Mouse (Mus musculus) hindbrain, embryonic 14.5 days (tissue): ENCODE results near the gene Spout1. TPM values are rescaled to one million over a fixed set of nuclear protein-coding genes. Genes with fewer than 3 reads are reported as not detected.
A peak's percentile ranks its signal among the peaks of the same experiment; 100 is the strongest.
"Not testable (repeated sequence)": the region's sequence is repeated elsewhere in the genome, so short reads cannot be mapped to it uniquely, and the experiment has no call there.

ENCODE experiments used
- ATAC-seq: fragments of 200-750 bp; cut with Nextera tagmentation; 2 replicates; pipeline ENCODE4 v1.8.0; 2017; ENCODE audit warnings: moderate number of reproducible peaks, mild to moderate bottlenecking, moderate TSS enrichment, moderate library complexity; ENCODE audit not compliant: low FRiP score
- DNase-seq: peaks from one replicate; pipeline ENCODE4 v3.0.0-alpha.2; 2015; ENCODE audit warnings: low spot score
- H3K27ac ChIP-seq: fragments of 300-500 bp; sonication (generic); 2 replicates; pipeline ENCODE4 v1.5.1; 2014; ENCODE audit warnings: mild to moderate bottlenecking, moderate library complexity
- H3K27me3 ChIP-seq: fragments of 300-500 bp; sonication (generic); 2 replicates; pipeline ENCODE4 v1.6.1; 2014; ENCODE audit warnings: mild to moderate bottlenecking, low read length, mixed read lengths; ENCODE audit not compliant: control insufficient read depth, insufficient read depth
- H3K36me3 ChIP-seq: fragments of 300-500 bp; sonication (generic); replicated peaks from 2 replicates; pipeline ENCODE4 v1.6.1; 2014; ENCODE audit not compliant: control insufficient read depth, insufficient read depth
- H3K4me1 ChIP-seq: fragments of 300-500 bp; sonication (generic); replicated peaks from 2 replicates; pipeline ENCODE4 v1.6.1; 2014; ENCODE audit warnings: antibody characterized with exemption, low read length, mixed read lengths; ENCODE audit not compliant: control insufficient read depth, insufficient read depth
- H3K4me2 ChIP-seq: fragments of 300-500 bp; sonication (generic); replicated peaks from 2 replicates; pipeline ENCODE4 v1.6.1; 2014; ENCODE audit warnings: mild to moderate bottlenecking, moderate library complexity
- H3K4me3 ChIP-seq: fragments of 300-500 bp; sonication (generic); replicated peaks from 2 replicates; pipeline ENCODE4 v1.5.1; 2014; ENCODE audit warnings: mild to moderate bottlenecking, low read length
- H3K9ac ChIP-seq: fragments of 300-500 bp; sonication (generic); 2 replicates; pipeline ENCODE4 v1.6.1; 2014
- H3K9me3 ChIP-seq: fragments of 300-500 bp; sonication (generic); 2 replicates; pipeline ENCODE4 v1.6.1; 2016; ENCODE audit warnings: low read length; ENCODE audit not compliant: control insufficient read depth
- WGBS: fragments of 180-500 bp; shearing (Covaris S2); extraction: QIAGEN DNeasy Blood & Tissue Kit; methylation state at CpG from one replicate; pipeline ENCODE4 v1.1.7; 2014; 5-methylcytosine and 5-hydroxymethylcytosine counted together
- polyA plus RNA-seq: library from polyadenylated mRNA; unstranded; fragments of >200 nt; fragmentation: Nextera tagmentation; extraction: Ambion mirVana; gene quantifications from 2 replicates; pipeline ENCODE4 v1.2.1, GENCODE M21; 2014

Spout1 gene
- polyA plus RNA-seq, 1 experiment from 2014 or later: 55.4 TPM

DNA sequence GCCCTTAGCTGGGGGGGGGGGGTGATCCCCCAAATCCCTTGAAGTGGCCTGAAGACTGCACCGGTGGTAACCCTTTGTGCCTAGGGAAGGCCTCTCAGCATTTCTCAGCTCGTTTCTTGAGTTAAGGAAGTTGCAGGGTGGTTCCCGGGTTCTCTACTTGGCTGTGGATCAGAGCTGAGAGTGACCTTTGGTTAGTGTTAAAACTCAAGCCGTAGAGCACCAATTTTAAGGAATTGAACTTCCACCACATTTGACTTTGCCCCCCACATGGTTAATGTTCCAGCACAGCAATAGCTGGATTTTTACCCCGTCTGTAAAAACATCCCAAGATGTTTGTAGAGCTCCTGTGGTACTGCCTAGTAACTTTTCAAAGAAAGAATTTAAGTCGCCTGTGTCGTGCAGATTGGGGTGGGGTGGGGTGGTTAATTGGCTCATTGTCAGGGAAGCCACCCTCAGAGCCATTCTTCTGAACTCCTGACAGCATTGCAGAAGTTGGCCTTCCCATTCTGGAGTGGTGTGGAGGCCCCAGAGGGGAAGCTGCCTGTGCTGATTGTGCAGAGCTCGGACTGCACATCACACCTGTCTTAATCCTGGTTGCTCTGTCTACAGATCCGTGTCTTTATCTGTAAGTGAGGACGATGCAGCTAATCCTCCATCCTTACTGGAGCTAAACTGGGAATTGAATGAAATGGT, 43.2 kb downstream of the Spout1 start:
- Histone ChIP-seq H3K4me2 (peak overlapping the region; percentile 66), H3K27me3 (no peaks in the 10 kb centered on the region), H3K9ac (peak overlapping the region; percentile 82; the same call in 1 of the 2 replicates), H3K4me1 (peaks cover 14% of the 10 kb centered on the region; the same call in 1 of the 2 replicates), H3K36me3 (peaks cover 44% of the 10 kb centered on the region), H3K4me3 (peak overlapping the region; percentile 76), H3K9me3 (no peaks in the 10 kb centered on the region), H3K27ac (no peak overlapping the region)
- 49% methylated on average over 10 of the region's 10 CpGs for WGBS
- ATAC-seq: no peak
- DNase-seq: no peak

DNA sequence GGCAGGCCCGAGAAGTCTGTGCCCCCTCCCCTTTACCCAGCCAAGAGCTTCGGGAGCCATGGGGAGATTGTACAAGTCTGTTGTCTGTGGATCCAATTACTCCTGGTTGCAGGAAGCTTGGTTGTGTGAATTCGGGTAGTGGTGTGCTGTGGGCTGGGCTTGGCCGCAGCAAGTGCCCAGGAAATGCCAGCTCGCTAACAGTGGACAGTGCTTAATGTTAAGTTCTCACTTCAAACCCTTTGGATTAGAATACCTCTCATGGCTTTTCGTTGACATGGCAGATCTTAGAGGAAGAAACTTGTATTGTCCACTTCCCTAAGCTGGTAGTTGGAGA, 43.9 kb downstream of the Spout1 start:
- ATAC-seq (no peak), DNase-seq (no peak)
- H3K27ac ChIP-seq: peak overlapping the region; percentile 81; the same call in 1 of the 2 replicates
- peaks cover 14% of the 10 kb centered on the region; the same call in 1 of the 2 replicates for H3K4me1 ChIP-seq
- no peaks in the 10 kb centered on the region for H3K9me3 ChIP-seq
- peak overlapping the region; percentile 66 for H3K4me2 ChIP-seq
- peaks cover 39% of the 10 kb centered on the region for H3K36me3 ChIP-seq
- H3K4me3 ChIP-seq: peak overlapping the region; percentile 76
- H3K9ac ChIP-seq: peak overlapping the region; percentile 82
- H3K27me3 ChIP-seq: no peaks in the 10 kb centered on the region
- 27% methylated on average over 6 of the region's 6 CpGs for WGBS

DNA sequence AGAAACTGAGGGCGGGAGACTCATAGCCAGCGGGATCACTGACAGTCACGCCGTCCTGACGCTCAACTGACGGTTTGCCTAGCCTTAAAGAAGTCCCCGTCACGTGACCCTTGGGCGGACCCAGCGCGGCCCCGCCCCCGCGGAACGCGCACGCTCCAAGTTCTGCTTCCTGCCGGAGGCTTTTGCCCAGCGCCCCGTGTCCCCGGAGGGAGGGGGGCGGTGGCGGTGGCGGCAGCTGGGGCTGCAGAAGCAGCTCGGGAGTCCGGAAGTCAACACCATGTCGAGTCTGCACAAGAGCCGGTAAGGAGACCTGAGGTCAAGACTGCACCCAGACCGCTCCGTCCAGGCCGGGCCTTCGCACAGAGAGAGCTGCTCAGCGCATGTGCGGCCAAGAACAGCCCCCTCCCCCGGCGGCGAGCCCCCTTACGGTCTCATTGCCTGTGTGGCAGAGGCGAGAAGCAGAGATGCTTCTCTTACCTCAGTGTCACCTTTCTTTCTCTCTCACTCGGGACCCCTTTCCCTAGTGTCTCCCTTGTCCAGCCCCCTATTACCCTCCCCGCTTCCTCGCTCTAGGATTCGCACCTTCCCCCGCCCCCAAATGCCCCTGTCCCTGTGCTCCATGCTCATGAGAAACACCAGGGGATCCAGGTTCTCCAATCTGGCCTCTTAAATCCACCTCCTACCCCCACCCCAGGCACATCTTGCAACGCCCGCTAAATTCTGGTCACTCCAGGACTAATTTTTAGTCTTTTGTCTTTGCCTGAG, 44.5 kb downstream of the Spout1 start, which contains the start of gene Tbc1d13:
Tbc1d13 (plus strand) TSS at position 134 of the 765 bp plus-strand sequence.
- Histone ChIP-seq H3K4me2 (peak within 1 kb of the TSS; percentile 66), H3K4me1 (peaks cover 14% of the 10 kb centered on the region; the same call in 1 of the 2 replicates), H3K36me3 (peaks cover 36% of the 10 kb centered on the region), H3K4me3 (peak within 1 kb of the TSS; percentile 76), H3K9ac (peak within 1 kb of the TSS; percentile 82), H3K27ac (peak within 1 kb of the TSS; percentile 81), H3K9me3 (no peaks in the 10 kb centered on the region), H3K27me3 (no peaks in the 10 kb centered on the region)
- DNase-seq (peak; percentile 96), ATAC-seq (peak; percentile 94)
- WGBS: under 1% methylated on average over 44 of the region's 46 CpGs

DNA sequence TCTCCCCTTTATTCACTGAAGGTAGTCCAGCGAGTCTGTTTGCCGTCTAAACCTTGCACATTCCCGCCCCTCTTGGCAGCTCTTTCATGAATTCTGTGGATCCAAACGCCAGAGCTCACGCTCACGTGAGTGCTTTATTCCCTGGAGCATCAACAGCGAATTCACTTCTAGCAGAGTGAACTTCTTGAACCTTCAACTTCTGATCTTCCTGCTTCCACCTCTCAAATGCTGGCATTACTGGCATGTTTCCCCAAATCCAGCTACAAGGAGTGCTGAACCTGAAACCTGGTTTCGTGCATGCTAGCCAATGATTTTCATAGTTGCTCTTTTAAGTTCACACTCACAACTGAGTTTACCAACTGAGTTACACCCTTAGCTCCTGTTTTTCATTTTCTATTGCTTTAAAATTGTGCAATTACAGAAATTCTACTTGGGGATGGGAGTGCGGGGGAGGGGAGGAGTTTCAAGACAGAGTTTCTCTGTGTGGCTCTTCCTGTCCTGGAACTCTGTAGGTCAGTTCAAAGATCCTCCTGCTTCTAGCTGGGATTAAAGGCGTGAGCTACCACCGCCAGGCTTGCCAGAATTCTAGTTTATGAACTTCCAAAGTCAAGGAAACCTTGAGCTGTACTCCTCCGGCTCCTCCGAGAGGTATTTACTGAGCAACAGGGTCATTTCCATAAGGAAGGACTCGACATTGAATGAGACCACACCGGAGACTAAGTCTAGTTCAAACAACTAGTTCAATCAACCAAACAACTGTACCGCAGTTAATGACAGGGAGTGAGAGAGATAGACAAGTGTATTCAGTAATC, 45.3 kb downstream of the Spout1 start:
- Histone ChIP-seq H3K36me3 (peaks cover 28% of the 10 kb centered on the region), H3K4me1 (peaks cover 14% of the 10 kb centered on the region; the same call in 1 of the 2 replicates), H3K9ac (peak overlapping the region; percentile 82), H3K9me3 (no peaks in the 10 kb centered on the region), H3K4me3 (peak overlapping the region; percentile 76), H3K4me2 (peak overlapping the region; percentile 66), H3K27ac (peak overlapping the region; percentile 81), H3K27me3 (no peaks in the 10 kb centered on the region)
- WGBS: 23% methylated on average over 16 of the region's 16 CpGs
- ATAC-seq: peak; percentile 15; the same call in 1 of the 2 replicates
- DNase-seq: no peak

DNA sequence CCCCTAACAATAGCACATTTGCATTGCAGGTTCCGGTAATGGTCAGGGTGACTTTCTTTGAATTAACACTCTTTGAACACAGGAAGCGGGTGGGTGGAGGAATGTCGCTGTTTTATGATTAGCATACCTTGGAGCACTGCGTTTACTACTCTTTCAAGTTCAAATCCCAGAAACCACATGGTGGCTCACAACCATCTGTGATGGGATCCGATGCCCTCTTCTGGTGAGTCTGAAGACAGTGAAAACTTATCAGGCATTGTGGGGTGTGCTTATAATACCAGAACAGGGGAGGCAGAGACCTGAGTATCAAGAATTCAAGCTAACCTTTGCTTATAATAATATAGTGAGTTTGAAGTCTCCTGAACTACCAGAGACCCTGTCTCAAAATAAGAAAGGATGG, 47.0 kb downstream of the Spout1 start:
- H3K27me3 ChIP-seq, H3K4me3 ChIP-seq, H3K4me2 ChIP-seq, H3K9ac ChIP-seq, H3K27ac ChIP-seq, H3K9me3 ChIP-seq, DNase-seq, ATAC-seq: not testable (repeated sequence)
- WGBS: 69% methylated on average over 5 of the region's 5 CpGs
- Histone ChIP-seq H3K36me3 (peaks cover 12% of the 10 kb centered on the region; the same call in 1 of the 2 replicates), H3K4me1 (peaks cover 14% of the 10 kb centered on the region; the same call in 1 of the 2 replicates)

GRCm38 (mm10) chr2:30130156-30130555, 48.1 kb downstream of the Spout1 start:
- DNase-seq (no peak), ATAC-seq (no peak)
- Histone ChIP-seq H3K4me1 (peaks cover 11% of the 10 kb centered on the region), H3K36me3 (0 out of 2 replicates have a peak, but pooled peaks cover under 1% of the 10 kb centered on the region), H3K27me3 (no peaks in the 10 kb centered on the region), H3K4me2 (no peak overlapping the region), H3K9me3 (no peaks in the 10 kb centered on the region), H3K27ac (no peak overlapping the region), H3K9ac (no peak overlapping the region), H3K4me3 (no peak overlapping the region)
- 85% methylated on average over 4 of the region's 4 CpGs for WGBS

DNA sequence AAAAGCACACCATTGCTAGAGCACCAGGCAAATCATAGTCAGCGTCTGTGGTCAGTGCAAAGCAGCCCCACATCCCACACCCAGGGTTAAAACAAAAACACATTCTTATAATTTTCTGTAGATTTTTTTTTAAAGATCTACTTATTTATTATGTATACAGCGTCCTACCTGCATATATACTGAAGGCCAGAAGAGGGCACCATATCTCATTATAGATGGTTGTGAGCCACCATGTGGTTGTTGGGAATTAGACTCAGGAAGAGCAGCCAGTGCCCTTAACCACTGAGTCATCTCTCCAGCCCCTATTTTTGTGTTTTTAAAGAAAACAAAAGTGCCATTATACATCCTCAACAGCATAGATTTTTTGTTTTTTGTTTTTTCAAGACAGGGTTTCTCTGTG, 49.5 kb downstream of the Spout1 start:
- H3K36me3 ChIP-seq: no peaks in the 10 kb centered on the region
- WGBS: 31% methylated on average over 2 of the region's 2 CpGs
- H3K27me3 ChIP-seq: no peaks in the 10 kb centered on the region
- ATAC-seq (no peak), DNase-seq (peak; percentile 54)
- no peak overlapping the region for H3K9ac ChIP-seq
- no peak overlapping the region for H3K4me3 ChIP-seq
- no peak overlapping the region for H3K27ac ChIP-seq
- no peaks in the 10 kb centered on the region for H3K9me3 ChIP-seq
- no peak overlapping the region for H3K4me2 ChIP-seq
- H3K4me1 ChIP-seq: peaks cover 6% of the 10 kb centered on the region

GRCm38 (mm10) chr2:30124472-30125274, 53.6 kb downstream of the Spout1 start, which contains the start of gene Zer1:
TSS of gene Zer1 (minus strand) at chr2:30124585.
- Histone ChIP-seq H3K4me2 (peak within 1 kb of the TSS; percentile 58), H3K4me1 (peaks cover 23% of the 10 kb centered on the region), H3K27ac (peak within 1 kb of the TSS; percentile 83), H3K36me3 (peaks cover 9% of the 10 kb centered on the region; the same call in 1 of the 2 replicates), H3K9ac (peak within 1 kb of the TSS; percentile 78), H3K27me3 (no peaks in the 10 kb centered on the region), H3K9me3 (no peaks in the 10 kb centered on the region), H3K4me3 (peak within 1 kb of the TSS; percentile 57)
- 8% methylated on average over 31 of the region's 31 CpGs for WGBS
- peak; percentile 90 for DNase-seq
- peak; percentile 96 for ATAC-seq
